Mouse (Mus musculus): ENCODE data around the gene Vamp5. TPM values are rescaled to one million over a fixed set of nuclear protein-coding genes. Genes with fewer than 3 reads are reported as not detected.
A peak's percentile ranks its signal among the peaks of the same experiment; 100 is the strongest.

Vamp5 gene
- polyA plus RNA-seq, 1 experiment from 2014 or later, result 26.3 TPM

GRCm38 (mm10) chr6:72396837-72397251 is 16.6 kb upstream of the Vamp5 start:
- H3K9me3 ChIP-seq (ENCODE audit: control insufficient read depth, low read depth, low read length), result no peaks in the 10 kb centered on the region
- no peak for ATAC-seq (ENCODE audit: insufficient number of reproducible peaks, insufficient read depth, low FRiP score, low read depth)
- no peak overlapping the region for H3K27ac ChIP-seq (ENCODE audit: low read length)
- no peak overlapping the region for H3K4me2 ChIP-seq (replicated peaks; ENCODE audit: low read depth, low read length)
- no peaks in the 10 kb centered on the region for H3K27me3 ChIP-seq (ENCODE audit: control insufficient read depth, insufficient read depth, low read length)
- H3K9ac ChIP-seq (replicated peaks; ENCODE audit: low read depth, low read length), result no peak overlapping the region
- H3K4me1 ChIP-seq (ENCODE audit: control insufficient read depth, insufficient read depth, low read length), result no peaks in the 10 kb centered on the region
- WGBS, result 77% methylated on average over 10 of the region's 10 CpGs
- H3K4me3 ChIP-seq (ENCODE audit: low read depth, low read length), result no peak overlapping the region
- no peaks in the 10 kb centered on the region for H3K36me3 ChIP-seq (ENCODE audit: control insufficient read depth, insufficient read depth, low read length)

- Histone ChIP-seq H3K9me3 (ENCODE audit: control insufficient read depth, low read depth, low read length) (no peaks in the 10 kb centered on the region), H3K9ac (replicated peaks; ENCODE audit: low read depth, low read length) (no peak overlapping the region), H3K4me2 (replicated peaks; ENCODE audit: low read depth, low read length) (no peak overlapping the region), H3K27me3 (ENCODE audit: control insufficient read depth, insufficient read depth, low read length) (no peaks in the 10 kb centered on the region), H3K36me3 (ENCODE audit: control insufficient read depth, insufficient read depth, low read length) (peaks cover 5% of the 10 kb centered on the region; the same call in 1 of the 2 replicates), H3K4me1 (ENCODE audit: control insufficient read depth, insufficient read depth, low read length) (peaks cover 15% of the 10 kb centered on the region; the same call in 1 of the 2 replicates), H3K4me3 (ENCODE audit: low read depth, low read length) (no peak overlapping the region), H3K27ac (ENCODE audit: low read length) (peak overlapping the region; percentile 21; the same call in 1 of the 2 replicates)
- ATAC-seq (ENCODE audit: insufficient number of reproducible peaks, insufficient read depth, low FRiP score, low read depth), result no peak
- WGBS, result 88% methylated on average over 5 of the region's 5 CpGs
Measured at GRCm38 (mm10) chr6:72392341-72392740, 12.1 kb upstream of the Vamp5 start.

GRCm38 (mm10) chr6:72390795-72391521 is 10.7 kb upstream of the Vamp5 start:
- H3K9ac ChIP-seq (replicated peaks; ENCODE audit: low read depth, low read length), result peak overlapping the region; percentile 66; the same call in 1 of the 2 replicates

GRCm38 (mm10) chr6:72389941-72390771 is 9.9 kb upstream of the Vamp5 start, which contains the start of gene Vamp8:
Gene Vamp8, minus strand, starts transcription at chr6:72390703.
- Histone ChIP-seq H3K36me3 (ENCODE audit: control insufficient read depth, insufficient read depth, low read length) (peaks cover 9% of the 10 kb centered on the region; the same call in 1 of the 2 replicates), H3K4me1 (ENCODE audit: control insufficient read depth, insufficient read depth, low read length) (peaks cover 15% of the 10 kb centered on the region; the same call in 1 of the 2 replicates), H3K27ac (ENCODE audit: low read length) (peak within 1 kb of the TSS; percentile 97), H3K4me2 (replicated peaks; ENCODE audit: low read depth, low read length) (peak within 1 kb of the TSS; percentile 52), H3K9ac (replicated peaks; ENCODE audit: low read depth, low read length) (peak within 1 kb of the TSS; percentile 66), H3K27me3 (ENCODE audit: control insufficient read depth, insufficient read depth, low read length) (no peaks in the 10 kb centered on the region), H3K4me3 (ENCODE audit: low read depth, low read length) (peak within 1 kb of the TSS; percentile 55), H3K9me3 (ENCODE audit: control insufficient read depth, low read depth, low read length) (no peaks in the 10 kb centered on the region)
- ATAC-seq (ENCODE audit: insufficient number of reproducible peaks, insufficient read depth, low FRiP score, low read depth), result peak; percentile 83
- WGBS, result 2% methylated on average over 33 of the region's 33 CpGs

More at GRCm38 (mm10) chr6:72390795-72391521, 10.7 kb upstream of the Vamp5 start:
- Histone ChIP-seq H3K4me1 (ENCODE audit: control insufficient read depth, insufficient read depth, low read length) (peaks cover 15% of the 10 kb centered on the region; the same call in 1 of the 2 replicates), H3K27ac (ENCODE audit: low read length) (peak overlapping the region; percentile 97), H3K4me3 (ENCODE audit: low read depth, low read length) (peak overlapping the region; percentile 55), H3K36me3 (ENCODE audit: control insufficient read depth, insufficient read depth, low read length) (peaks cover 5% of the 10 kb centered on the region; the same call in 1 of the 2 replicates), H3K27me3 (ENCODE audit: control insufficient read depth, insufficient read depth, low read length) (no peaks in the 10 kb centered on the region), H3K9me3 (ENCODE audit: control insufficient read depth, low read depth, low read length) (no peaks in the 10 kb centered on the region), H3K4me2 (replicated peaks; ENCODE audit: low read depth, low read length) (peak overlapping the region; percentile 52)
- peak; percentile 54; the same call in 1 of the 2 replicates for ATAC-seq (ENCODE audit: insufficient number of reproducible peaks, insufficient read depth, low FRiP score, low read depth)
- WGBS, result 8% methylated on average over 12 of the region's 12 CpGs

- Histone ChIP-seq H3K9ac (replicated peaks; ENCODE audit: low read depth, low read length) (peak overlapping the region; percentile 66), H3K4me3 (ENCODE audit: low read depth, low read length) (peak overlapping the region; percentile 55), H3K36me3 (ENCODE audit: control insufficient read depth, insufficient read depth, low read length) (peaks cover 12% of the 10 kb centered on the region; the same call in 1 of the 2 replicates), H3K27ac (ENCODE audit: low read length) (peak overlapping the region; percentile 97), H3K4me2 (replicated peaks; ENCODE audit: low read depth, low read length) (peak overlapping the region; percentile 52), H3K4me1 (ENCODE audit: control insufficient read depth, insufficient read depth, low read length) (peaks cover 15% of the 10 kb centered on the region; the same call in 1 of the 2 replicates), H3K9me3 (ENCODE audit: control insufficient read depth, low read depth, low read length) (no peaks in the 10 kb centered on the region), H3K27me3 (ENCODE audit: control insufficient read depth, insufficient read depth, low read length) (no peaks in the 10 kb centered on the region)
- WGBS, result 11% methylated on average over 13 of the region's 13 CpGs
- peak; percentile 72; the same call in 1 of the 2 replicates for ATAC-seq (ENCODE audit: insufficient number of reproducible peaks, insufficient read depth, low FRiP score, low read depth)
Measured at GRCm38 (mm10) chr6:72389471-72389940, 9.2 kb upstream of the Vamp5 start.

GRCm38 (mm10) chr6:72388791-72389329 is 8.6 kb upstream of the Vamp5 start:
- H3K4me3 ChIP-seq (ENCODE audit: low read depth, low read length), result peak overlapping the region; percentile 55
- no peak for ATAC-seq (ENCODE audit: insufficient number of reproducible peaks, insufficient read depth, low FRiP score, low read depth)
- H3K9me3 ChIP-seq (ENCODE audit: control insufficient read depth, low read depth, low read length), result no peaks in the 10 kb centered on the region
- no peak overlapping the region for H3K9ac ChIP-seq (replicated peaks; ENCODE audit: low read depth, low read length)
- 70% methylated on average over 6 of the region's 6 CpGs for WGBS
- H3K36me3 ChIP-seq (ENCODE audit: control insufficient read depth, insufficient read depth, low read length), result peaks cover 12% of the 10 kb centered on the region; the same call in 1 of the 2 replicates
- H3K27me3 ChIP-seq (ENCODE audit: control insufficient read depth, insufficient read depth, low read length), result no peaks in the 10 kb centered on the region
- peak overlapping the region; percentile 97; the same call in 1 of the 2 replicates for H3K27ac ChIP-seq (ENCODE audit: low read length)
- peaks cover 15% of the 10 kb centered on the region; the same call in 1 of the 2 replicates for H3K4me1 ChIP-seq (ENCODE audit: control insufficient read depth, insufficient read depth, low read length)
- H3K4me2 ChIP-seq (replicated peaks; ENCODE audit: low read depth, low read length), result peak overlapping the region; percentile 52

- ATAC-seq (ENCODE audit: insufficient number of reproducible peaks, insufficient read depth, low FRiP score, low read depth), result no peak
- peaks cover 12% of the 10 kb centered on the region; the same call in 1 of the 2 replicates for H3K36me3 ChIP-seq (ENCODE audit: control insufficient read depth, insufficient read depth, low read length)
- 63% methylated on average over 10 of the region's 10 CpGs for WGBS
- peaks cover 15% of the 10 kb centered on the region; the same call in 1 of the 2 replicates for H3K4me1 ChIP-seq (ENCODE audit: control insufficient read depth, insufficient read depth, low read length)
- peak overlapping the region; percentile 52; the same call in 1 of the 2 replicates for H3K4me2 ChIP-seq (replicated peaks; ENCODE audit: low read depth, low read length)
- no peaks in the 10 kb centered on the region for H3K27me3 ChIP-seq (ENCODE audit: control insufficient read depth, insufficient read depth, low read length)
- H3K27ac ChIP-seq (ENCODE audit: low read length), result no peak overlapping the region
- no peaks in the 10 kb centered on the region for H3K9me3 ChIP-seq (ENCODE audit: control insufficient read depth, low read depth, low read length)
- H3K4me3 ChIP-seq (ENCODE audit: low read depth, low read length), result no peak overlapping the region
- H3K9ac ChIP-seq (replicated peaks; ENCODE audit: low read depth, low read length), result no peak overlapping the region
Measured at GRCm38 (mm10) chr6:72388266-72388665, 8.0 kb upstream of the Vamp5 start.

Measured in stomach, embryonic 14.5 days (tissue).